Mouse (Mus musculus): ENCODE results near the gene Clns1a. TPM values are rescaled to one million over a fixed set of nuclear protein-coding genes. Genes with fewer than 3 reads are reported as not detected.

Clns1a gene
- 79.1 to 86.2 TPM (median 79.8 TPM) in 3 replicates for total RNA-seq (2017)

GRCm38 (mm10) chr7:97696506-97697254, at the start of gene Clns1a:
Gene Clns1a (plus strand): TSS chr7:97696634.
- ATAC-seq (replicated peaks; ENCODE audit: insufficient number of reproducible peaks, low FRiP score, low TSS enrichment, poor library complexity, severe bottlenecking): peak; percentile 99

GRCm38 (mm10) chr7:97647656-97648055, 48.8 kb upstream of the Clns1a start:
- no peak for ATAC-seq (replicated peaks; ENCODE audit: insufficient number of reproducible peaks, low FRiP score, low TSS enrichment, poor library complexity, severe bottlenecking)

- no peak for ATAC-seq (replicated peaks; ENCODE audit: insufficient number of reproducible peaks, low FRiP score, low TSS enrichment, poor library complexity, severe bottlenecking)
Observed at GRCm38 (mm10) chr7:97650729-97651128, 45.7 kb upstream of the Clns1a start.

GRCm38 (mm10) chr7:97656144-97656543, 40.3 kb upstream of the Clns1a start:
- ATAC-seq (replicated peaks; ENCODE audit: insufficient number of reproducible peaks, low FRiP score, low TSS enrichment, poor library complexity, severe bottlenecking): no peak

GRCm38 (mm10) chr7:97661634-97662033, 34.8 kb upstream of the Clns1a start:
- ATAC-seq (replicated peaks; ENCODE audit: insufficient number of reproducible peaks, low FRiP score, low TSS enrichment, poor library complexity, severe bottlenecking): no peak

- 0 out of 2 replicates have a peak, but pooled peaks have one; percentile 43 for ATAC-seq (replicated peaks; ENCODE audit: insufficient number of reproducible peaks, low FRiP score, low TSS enrichment, poor library complexity, severe bottlenecking)
Observed at GRCm38 (mm10) chr7:97679239-97679638, 17.2 kb upstream of the Clns1a start.

GRCm38 (mm10) chr7:97687831-97688230, 8.6 kb upstream of the Clns1a start:
- no peak for ATAC-seq (replicated peaks; ENCODE audit: insufficient number of reproducible peaks, low FRiP score, low TSS enrichment, poor library complexity, severe bottlenecking)

- ATAC-seq (replicated peaks; ENCODE audit: insufficient number of reproducible peaks, low FRiP score, low TSS enrichment, poor library complexity, severe bottlenecking): no peak
Observed at GRCm38 (mm10) chr7:97695441-97695840, 993 bp upstream of the Clns1a start.

- peak; percentile 10; the same call in 1 of the 2 replicates for ATAC-seq (replicated peaks; ENCODE audit: insufficient number of reproducible peaks, low FRiP score, low TSS enrichment, poor library complexity, severe bottlenecking)
Observed at GRCm38 (mm10) chr7:97696133-97696505, 315 bp upstream of the Clns1a start.

GRCm38 (mm10) chr7:97700173-97700572, 3.7 kb downstream of the Clns1a start:
- ATAC-seq (replicated peaks; ENCODE audit: insufficient number of reproducible peaks, low FRiP score, low TSS enrichment, poor library complexity, severe bottlenecking): no peak

GRCm38 (mm10) chr7:97701106-97701505, 4.7 kb downstream of the Clns1a start:
- ATAC-seq (replicated peaks; ENCODE audit: insufficient number of reproducible peaks, low FRiP score, low TSS enrichment, poor library complexity, severe bottlenecking): no peak

GRCm38 (mm10) chr7:97707123-97707522, 10.7 kb downstream of the Clns1a start:
- ATAC-seq (replicated peaks; ENCODE audit: insufficient number of reproducible peaks, low FRiP score, low TSS enrichment, poor library complexity, severe bottlenecking): no peak

- ATAC-seq (replicated peaks; ENCODE audit: insufficient number of reproducible peaks, low FRiP score, low TSS enrichment, poor library complexity, severe bottlenecking): no peak
Observed at GRCm38 (mm10) chr7:97707809-97708208, 11.4 kb downstream of the Clns1a start.

GRCm38 (mm10) chr7:97709204-97709603, 12.8 kb downstream of the Clns1a start:
- ATAC-seq (replicated peaks; ENCODE audit: insufficient number of reproducible peaks, low FRiP score, low TSS enrichment, poor library complexity, severe bottlenecking): no peak

GRCm38 (mm10) chr7:97714651-97715050, 18.2 kb downstream of the Clns1a start:
- ATAC-seq (replicated peaks; ENCODE audit: insufficient number of reproducible peaks, low FRiP score, low TSS enrichment, poor library complexity, severe bottlenecking): no peak

- ATAC-seq (replicated peaks; ENCODE audit: insufficient number of reproducible peaks, low FRiP score, low TSS enrichment, poor library complexity, severe bottlenecking): no peak
Observed at GRCm38 (mm10) chr7:97717326-97717725, 20.9 kb downstream of the Clns1a start.

GRCm38 (mm10) chr7:97719078-97719477, 22.6 kb downstream of the Clns1a start:
- no peak for ATAC-seq (replicated peaks; ENCODE audit: insufficient number of reproducible peaks, low FRiP score, low TSS enrichment, poor library complexity, severe bottlenecking)

GRCm38 (mm10) chr7:97720109-97720508, 23.7 kb downstream of the Clns1a start:
- ATAC-seq (replicated peaks; ENCODE audit: insufficient number of reproducible peaks, low FRiP score, low TSS enrichment, poor library complexity, severe bottlenecking): no peak

GRCm38 (mm10) chr7:97722278-97722918, 26.0 kb downstream of the Clns1a start:
- no peak for ATAC-seq (replicated peaks; ENCODE audit: insufficient number of reproducible peaks, low FRiP score, low TSS enrichment, poor library complexity, severe bottlenecking)

Data from monocyte, adult 5-6 weeks (primary cell).